Mouse (Mus musculus) left cerebral cortex, postnatal 36 days (tissue): ENCODE data around the gene Mcf2l. TPM values are rescaled to one million over a fixed set of nuclear protein-coding genes. Genes with fewer than 3 reads are reported as not detected.
A peak's percentile ranks its signal among the peaks of the same experiment; 100 is the strongest.

ENCODE experiments used
- DNase-seq, 2 experiments: peaks; one replicate each; pipeline ENCODE4 v3.0.0; 2021 to 2022; ENCODE audit warnings: low spot score in 2 of 2, mixed read lengths in 1 of 2
- intact Hi-C: fragments of 180-260 bp; cut with DNase I; formaldehyde crosslinking; loops from one replicate; pipeline ENCODE4 v1.15.1; 2025
- total RNA-seq, 2 experiments: library from RNA; stranded (reverse); gene quantifications; 2 replicates each; pipeline ENCODE4 v1.2.3; 2021

Mcf2l gene
- total RNA-seq, 2 experiments from 2014 or later: 203 to 267 TPM

GRCm38 (mm10) chr8:12934453-12935043, 60.9 kb downstream of the Mcf2l start:
- intact Hi-C loops: no loop called here
- no peak for DNase-seq

DNA sequence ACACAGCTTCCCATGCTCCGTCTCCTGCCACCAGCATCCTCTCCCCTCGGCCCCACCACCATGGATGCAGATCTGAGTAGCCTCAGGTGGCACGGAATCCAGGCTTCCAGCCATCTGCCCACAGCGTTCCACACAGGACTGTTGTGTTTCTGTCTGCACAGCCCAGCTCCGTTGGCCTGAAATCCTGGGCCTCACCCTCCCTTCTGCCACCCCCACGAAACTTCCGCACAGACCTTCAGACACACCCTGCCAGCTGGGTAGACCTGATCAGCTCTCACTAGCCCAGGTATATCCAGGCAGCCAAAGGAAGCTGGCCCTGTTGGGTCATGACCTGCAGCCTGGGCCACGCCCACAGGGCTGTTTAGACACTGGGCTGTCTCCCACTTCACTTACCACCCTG, 66.9 kb downstream of the Mcf2l start:
- DNase-seq: no peak
- intact Hi-C loops: no loop called here

DNA sequence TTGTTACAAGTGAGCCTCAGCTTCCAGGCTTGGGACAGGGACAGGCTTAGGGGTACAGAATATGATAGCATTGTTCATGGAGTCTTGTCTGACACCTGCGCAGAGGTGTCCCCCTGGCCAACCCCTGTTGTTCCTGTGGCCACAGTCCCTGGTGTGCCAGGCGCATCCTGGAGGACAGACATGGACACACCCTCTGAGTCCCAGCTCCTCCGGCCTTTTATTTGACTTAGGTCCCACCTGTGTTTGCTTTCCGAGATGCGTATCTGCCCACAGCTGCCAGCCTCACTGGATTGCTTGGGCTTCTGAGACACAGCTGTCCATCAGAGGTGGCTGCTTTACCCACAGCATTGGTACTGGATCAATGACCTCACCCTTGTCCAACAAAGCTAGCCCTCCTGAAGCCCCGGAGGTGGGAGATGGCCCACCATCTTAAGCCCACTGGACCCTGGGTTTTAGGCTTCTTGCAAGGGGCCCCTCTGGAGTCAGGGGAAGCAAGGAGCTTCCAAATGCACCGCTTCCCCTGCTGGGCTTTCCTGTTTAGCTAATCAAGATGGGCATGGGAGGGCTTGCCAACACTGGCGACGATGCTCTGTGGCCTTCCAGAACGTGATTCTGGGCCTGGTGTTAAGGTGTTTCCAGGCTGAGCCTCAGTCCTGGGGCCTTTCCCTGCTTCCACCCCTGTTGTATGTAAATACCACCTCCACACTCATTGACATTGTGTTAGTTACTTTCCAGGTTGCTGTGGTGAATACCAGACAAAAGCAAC, 67.7 kb downstream of the Mcf2l start:
- intact Hi-C loops: no loop called here

GRCm38 (mm10) chr8:12947604-12948573, 74.3 kb downstream of the Mcf2l start:
- peak in 1 of 2 experiments; percentile 54 for DNase-seq
- intact Hi-C loops: no loop called here

More for the DNA sequence above, 67.7 kb downstream of the Mcf2l start:
- DNase-seq: no peak

DNA sequence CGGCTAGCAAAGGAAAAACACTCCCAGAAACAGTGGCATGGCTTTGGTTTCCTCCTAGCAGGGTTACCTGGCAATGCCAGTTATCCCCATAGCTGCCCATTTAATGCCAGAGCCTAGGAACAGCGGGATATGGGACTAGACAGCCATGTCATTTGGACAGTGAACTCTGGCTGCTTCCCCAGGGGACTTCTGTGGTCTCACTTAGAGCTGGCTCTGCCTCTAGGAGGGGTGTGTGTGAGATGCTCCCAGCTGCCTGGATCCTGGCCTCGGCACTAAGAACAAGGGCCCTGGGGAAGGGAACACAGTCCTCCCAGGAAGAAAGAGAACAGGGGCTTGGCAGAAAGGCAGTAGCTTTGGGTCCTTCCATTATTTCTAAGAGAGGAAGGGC, 75.0 kb downstream of the Mcf2l start:
- no peak for DNase-seq
- intact Hi-C loops: no loop called here

GRCm38 (mm10) chr8:12951051-12951630, 77.5 kb downstream of the Mcf2l start:
- no peak for DNase-seq
- intact Hi-C loops: no loop called here

DNA sequence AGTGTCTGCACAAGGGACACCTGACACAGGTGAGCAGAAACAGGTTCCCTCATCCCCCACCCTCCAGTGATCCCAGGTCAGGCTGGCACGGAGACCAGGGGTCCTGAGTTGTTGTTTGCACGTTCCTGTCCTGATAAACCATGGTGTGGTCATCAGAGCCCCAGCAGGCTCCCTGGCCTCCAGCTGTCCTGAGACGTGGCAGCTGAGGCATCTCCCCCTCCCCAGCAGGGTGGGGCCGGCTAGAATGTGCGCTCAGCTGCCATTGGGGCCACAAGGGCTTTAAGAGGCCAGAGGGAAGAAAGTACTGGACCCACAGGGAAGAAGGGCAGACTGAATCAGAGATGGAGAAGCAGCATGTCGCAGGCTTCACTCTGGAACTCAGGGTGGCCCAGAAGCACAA, 79.1 kb downstream of the Mcf2l start:
- DNase-seq: no peak
- intact Hi-C loops: no loop called here

GRCm38 (mm10) chr8:12955362-12955879, 81.8 kb downstream of the Mcf2l start:
- intact Hi-C loops: no loop called here
- DNase-seq: no peak

- intact Hi-C loops: no loop called here
- no peak for DNase-seq
Observed at GRCm38 (mm10) chr8:12955880-12956279, 82.3 kb downstream of the Mcf2l start.

DNA sequence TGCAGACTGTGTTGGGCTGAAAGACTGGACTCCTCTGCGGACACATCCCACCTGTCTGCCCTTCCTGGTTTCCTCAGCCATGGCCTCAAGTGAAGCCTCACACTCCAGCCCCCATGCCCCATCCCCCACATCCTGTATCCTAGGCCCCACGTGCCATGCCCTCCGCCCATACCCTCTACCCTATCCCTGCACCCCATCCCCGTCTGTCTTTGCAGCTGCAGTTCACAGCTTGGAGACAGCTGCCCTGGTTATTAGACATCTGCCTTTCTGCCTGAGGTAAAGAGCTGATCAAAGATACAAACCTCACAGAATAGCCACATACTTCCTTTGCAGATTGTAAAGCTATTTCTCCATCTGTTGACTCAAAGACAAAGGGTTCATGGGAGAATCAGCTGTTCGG, 83.3 kb downstream of the Mcf2l start:
- intact Hi-C loops: no loop called here
- DNase-seq: no peak

DNA sequence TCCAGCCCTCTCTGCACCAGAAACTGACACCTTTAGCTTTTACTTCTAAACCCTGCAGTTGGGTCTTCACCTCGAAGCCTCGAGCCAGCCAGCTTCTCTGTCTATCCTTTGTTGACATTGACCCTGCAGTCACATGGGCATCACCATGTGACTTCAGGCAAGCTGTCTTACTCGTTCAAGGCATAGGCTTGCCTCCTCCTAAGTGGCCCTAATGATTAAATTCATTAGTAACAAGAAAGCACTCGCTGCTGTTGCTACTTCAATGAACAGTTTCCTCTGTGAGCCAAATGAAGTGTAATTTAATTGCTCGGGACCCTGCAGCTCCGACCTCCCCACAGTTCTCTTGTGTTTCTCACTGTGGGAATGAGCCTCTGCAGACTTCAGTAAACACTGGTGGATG, 83.8 kb downstream of the Mcf2l start:
- intact Hi-C loops: no loop called here
- no peak for DNase-seq

- intact Hi-C loops: no loop called here
- DNase-seq: no peak
Observed at GRCm38 (mm10) chr8:12960609-12961008, 87.0 kb downstream of the Mcf2l start.

- intact Hi-C loops: no loop called here
- no peak for DNase-seq
Observed at GRCm38 (mm10) chr8:12961211-12961610, 87.6 kb downstream of the Mcf2l start.

- DNase-seq: no peak
Observed at GRCm38 (mm10) chr8:12961821-12962534, 88.4 kb downstream of the Mcf2l start.

GRCm38 (mm10) chr8:12962541-12963380, 89.2 kb downstream of the Mcf2l start:
- intact Hi-C loops: no loop called here
- no peak for DNase-seq

More at GRCm38 (mm10) chr8:12961821-12962534, 88.4 kb downstream of the Mcf2l start:
- intact Hi-C loops: no loop called here

GRCm38 (mm10) chr8:12976290-12976689, 102.7 kb downstream of the Mcf2l start:
- intact Hi-C loops: no loop called here
- DNase-seq: no peak

DNA sequence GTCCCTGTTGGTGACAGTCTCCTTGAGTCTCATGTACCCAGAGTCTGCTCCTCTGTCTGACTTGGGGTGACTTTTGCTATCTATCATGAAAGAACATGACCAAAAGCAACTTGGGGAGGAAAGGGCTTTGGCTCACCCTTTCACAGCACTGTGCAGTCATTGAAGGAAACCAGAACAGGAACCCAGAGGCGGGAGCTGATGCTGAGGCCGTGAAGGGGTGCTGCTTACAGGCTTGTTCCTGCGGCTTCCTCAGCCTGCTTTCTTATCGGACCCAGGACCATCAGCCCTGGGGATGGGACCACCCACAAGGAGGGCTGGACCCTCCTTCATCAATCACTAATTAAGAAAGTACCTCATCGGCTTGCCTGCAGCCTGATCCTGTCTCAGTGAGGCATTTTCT, 103.1 kb downstream of the Mcf2l start:
- DNase-seq: no peak
- intact Hi-C loops: no loop called here

- intact Hi-C loops: no loop called here
- no peak for DNase-seq
Observed at GRCm38 (mm10) chr8:12977325-12977724, 103.7 kb downstream of the Mcf2l start.
